Mouse (Mus musculus) limb, embryonic 11.5 days (tissue): Measurements from ENCODE around the gene Nradd. TPM values are rescaled to one million over a fixed set of nuclear protein-coding genes. Genes with fewer than 3 reads are reported as not detected.

Experiments
- ATAC-seq: fragments of 200-750 bp; cut with Nextera tagmentation; 2 replicates; pipeline ENCODE4 v1.8.0; 2017; ENCODE audit warnings: low read depth; ENCODE audit not compliant: insufficient number of reproducible peaks, low FRiP score, low TSS enrichment
- DNase-seq: peaks from one replicate; pipeline ENCODE4 v3.0.0-alpha.2; 2015; ENCODE audit warnings: low spot score
- H3K27ac ChIP-seq: fragments of 300-500 bp; sonication (generic); replicated peaks from 2 replicates; pipeline ENCODE4 v1.5.1; 2014; ENCODE audit warnings: low read depth, mild to moderate bottlenecking, low read length
- H3K27me3 ChIP-seq: fragments of 300-500 bp; sonication (generic); 2 replicates; pipeline ENCODE4 v1.6.1; 2014; ENCODE audit warnings: mild to moderate bottlenecking, low read length, mixed read lengths; ENCODE audit not compliant: control insufficient read depth, insufficient read depth
- H3K36me3 ChIP-seq: fragments of 300-500 bp; sonication (generic); 2 replicates; pipeline ENCODE4 v1.6.1; 2014; ENCODE audit warnings: mild to moderate bottlenecking, low read length, moderate library complexity, mixed read lengths; ENCODE audit not compliant: control insufficient read depth, insufficient read depth
- H3K4me1 ChIP-seq: fragments of 300-500 bp; sonication (generic); 2 replicates; pipeline ENCODE4 v1.6.1; 2014; ENCODE audit warnings: low read length, mixed read lengths; ENCODE audit not compliant: control insufficient read depth, insufficient read depth
- H3K4me2 ChIP-seq: fragments of 300-500 bp; sonication (generic); 2 replicates; pipeline ENCODE4 v1.6.1; 2014; ENCODE audit warnings: low read depth, mild to moderate bottlenecking, moderate library complexity; ENCODE audit not compliant: severe bottlenecking
- H3K4me3 ChIP-seq: fragments of 300-500 bp; sonication (generic); 2 replicates; pipeline ENCODE4 v1.5.1; 2014; ENCODE audit warnings: low read depth, low read length
- H3K9ac ChIP-seq: fragments of 300-500 bp; sonication (generic); 2 replicates; pipeline ENCODE4 v1.6.1; 2014; ENCODE audit warnings: mild to moderate bottlenecking, low read length
- H3K9me3 ChIP-seq: fragments of 300-500 bp; sonication (generic); 2 replicates; pipeline ENCODE4 v1.6.1; 2016; ENCODE audit warnings: low read length; ENCODE audit not compliant: control insufficient read depth
- WGBS: fragments of 180-500 bp; shearing (Covaris S2); extraction: QIAGEN DNeasy Blood & Tissue Kit; methylation state at CpG from one replicate; pipeline ENCODE4 v1.1.7; 2014; 5-methylcytosine and 5-hydroxymethylcytosine counted together
- polyA plus RNA-seq: library from polyadenylated mRNA; unstranded; fragments of >200 nt; fragmentation: Nextera tagmentation; extraction: Ambion mirVana; gene quantifications from 2 replicates; pipeline ENCODE4 v1.2.1, GENCODE M21; 2014

The Nradd gene
- polyA plus RNA-seq, 1 experiment from 2014 or later: 36.5 TPM

DNA sequence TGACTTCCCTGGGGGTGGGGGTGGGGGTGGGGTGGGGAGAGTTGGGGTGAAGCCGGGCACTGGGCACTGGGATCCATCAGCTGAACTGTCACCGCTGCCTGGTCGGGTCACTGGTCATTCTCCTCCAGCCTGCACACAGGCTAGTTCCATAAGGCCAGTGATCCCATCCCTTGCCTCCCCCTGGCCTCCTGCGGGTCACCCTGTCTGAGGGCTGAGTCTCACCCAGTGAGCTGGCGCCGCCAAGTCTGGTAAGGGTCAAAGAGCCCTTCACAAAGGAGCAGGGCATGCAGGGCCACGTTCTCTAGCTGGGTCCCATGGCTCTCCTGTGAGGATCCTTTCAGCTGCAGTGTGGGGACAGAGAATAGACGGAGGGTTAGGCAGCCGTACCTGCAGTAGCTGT, 19.5 kb upstream of the Nradd start:
- WGBS: 59% methylated on average over 9 of the region's 9 CpGs
- DNase-seq (no peak), ATAC-seq (no peak)
- Histone ChIP-seq H3K4me3 (no peak overlapping the region), H3K4me1 (no peaks in the 10 kb centered on the region), H3K9ac (no peak overlapping the region), H3K27ac (no peak overlapping the region), H3K9me3 (no peaks in the 10 kb centered on the region), H3K4me2 (no peak overlapping the region), H3K27me3 (no peaks in the 10 kb centered on the region), H3K36me3 (no peaks in the 10 kb centered on the region; the same call in 1 of the 2 replicates)

DNA sequence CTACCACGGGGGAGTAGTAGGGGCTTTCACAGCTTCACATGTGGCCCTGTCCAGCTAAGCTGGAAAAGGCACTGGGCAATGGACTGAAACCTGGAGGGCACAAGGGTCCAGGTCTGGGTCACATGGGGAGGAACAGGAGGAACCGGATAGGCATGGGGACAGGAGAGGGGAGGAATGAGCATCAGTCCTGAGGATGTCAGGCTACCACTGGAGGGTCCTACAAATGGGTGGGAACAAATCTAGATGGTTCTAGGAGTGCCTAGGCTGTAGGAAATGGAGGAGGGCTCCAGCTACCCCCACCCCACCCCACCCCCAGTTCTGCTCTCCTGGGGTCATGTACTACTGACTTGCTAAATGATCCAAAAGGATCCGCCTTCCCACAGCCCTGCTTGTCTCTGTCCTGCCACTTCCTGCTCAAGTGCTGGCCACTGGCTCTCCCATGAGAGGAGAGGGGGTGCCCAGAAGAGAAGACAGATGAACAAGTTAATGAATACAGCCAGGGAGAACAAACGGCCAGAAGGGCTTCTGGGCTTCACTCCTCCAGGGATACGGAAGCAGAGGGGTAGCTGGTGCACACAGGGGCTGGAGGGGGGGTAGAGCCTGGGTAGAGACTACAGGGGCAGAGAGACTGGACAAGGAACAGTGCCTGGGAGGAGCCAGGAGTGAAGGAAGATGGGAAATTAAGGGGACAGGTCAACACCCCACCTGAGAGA, 18.7 kb upstream of the Nradd start:
- no peak for ATAC-seq
- no peak for DNase-seq
- H3K4me3 ChIP-seq: no peak overlapping the region

GRCm38 (mm10) chr9:110641006-110641405, 16.8 kb upstream of the Nradd start:
- no peak overlapping the region for H3K4me2 ChIP-seq
- H3K27me3 ChIP-seq: no peaks in the 10 kb centered on the region
- DNase-seq: no peak
- H3K9ac ChIP-seq: no peak overlapping the region
- no peaks in the 10 kb centered on the region for H3K9me3 ChIP-seq
- no peak overlapping the region for H3K4me3 ChIP-seq
- ATAC-seq: no peak
- no peaks in the 10 kb centered on the region for H3K4me1 ChIP-seq
- no peak overlapping the region for H3K27ac ChIP-seq
- 89% methylated on average over 5 of the region's 5 CpGs for WGBS
- no peaks in the 10 kb centered on the region; the same call in 1 of the 2 replicates for H3K36me3 ChIP-seq

More for the DNA sequence above, 18.7 kb upstream of the Nradd start:
- Histone ChIP-seq H3K27ac (no peak overlapping the region), H3K36me3 (no peaks in the 10 kb centered on the region; the same call in 1 of the 2 replicates), H3K4me2 (no peak overlapping the region), H3K27me3 (no peaks in the 10 kb centered on the region), H3K4me1 (no peaks in the 10 kb centered on the region), H3K9ac (no peak overlapping the region), H3K9me3 (no peaks in the 10 kb centered on the region)
- WGBS: 43% methylated on average over 5 of the region's 5 CpGs

DNA sequence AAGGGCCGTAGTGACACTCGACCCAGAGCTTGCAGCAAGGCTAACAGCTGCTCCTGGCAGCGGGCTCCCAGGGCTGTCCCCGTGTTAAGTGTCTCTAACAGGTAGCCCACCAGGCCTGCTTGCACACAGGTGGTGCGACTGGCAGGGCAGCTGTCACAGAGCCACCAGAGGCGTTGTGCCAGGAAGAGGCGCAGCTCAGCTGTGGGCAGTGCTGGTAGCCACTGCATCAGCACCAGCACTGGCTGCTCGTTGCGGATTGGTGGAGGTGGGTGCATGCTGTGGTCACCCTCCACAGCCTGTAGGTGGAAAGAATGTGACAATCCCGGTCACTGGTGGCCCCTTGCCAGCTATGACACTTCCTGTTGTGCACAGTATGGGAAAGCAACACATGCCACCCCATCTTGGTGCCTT, 14.4 kb upstream of the Nradd start:
- 0 out of 2 replicates have a peak, but pooled peaks cover 2% of the 10 kb centered on the region for H3K4me1 ChIP-seq
- DNase-seq: no peak
- no peaks in the 10 kb centered on the region for H3K9me3 ChIP-seq
- H3K9ac ChIP-seq: no peak overlapping the region
- WGBS: 79% methylated on average over 10 of the region's 10 CpGs
- no peak for ATAC-seq
- 0 out of 2 replicates have a peak, but pooled peaks cover 2% of the 10 kb centered on the region for H3K27me3 ChIP-seq
- H3K36me3 ChIP-seq: no peaks in the 10 kb centered on the region; the same call in 1 of the 2 replicates
- H3K4me2 ChIP-seq: no peak overlapping the region
- no peak overlapping the region for H3K4me3 ChIP-seq
- H3K27ac ChIP-seq: no peak overlapping the region

DNA sequence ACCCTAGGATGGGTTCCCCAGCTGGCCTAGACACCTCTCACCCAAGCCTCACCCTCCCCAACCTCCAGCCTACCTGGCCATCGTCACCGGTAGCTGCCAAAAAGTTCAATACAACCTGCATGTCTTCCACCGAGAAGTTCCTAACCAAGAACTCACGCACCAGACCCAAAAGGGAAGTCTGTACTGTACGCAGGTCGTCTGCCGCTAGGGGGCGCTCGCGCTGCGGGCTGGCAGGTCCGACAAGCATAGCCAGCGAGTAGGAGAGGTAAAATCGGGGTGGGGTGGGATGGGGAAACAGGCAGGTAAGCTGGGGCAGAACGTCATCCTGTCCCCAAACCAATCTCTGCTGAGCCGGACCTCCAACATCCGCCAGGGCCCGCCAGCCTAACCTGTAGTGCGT, 11.0 kb upstream of the Nradd start:
- H3K4me3 ChIP-seq: no peak overlapping the region
- peak; percentile 95 for DNase-seq
- H3K9me3 ChIP-seq: no peaks in the 10 kb centered on the region
- 7% methylated on average over 19 of the region's 19 CpGs for WGBS
- ATAC-seq: no peak; the same call in 1 of the 2 replicates
- peaks cover 2% of the 10 kb centered on the region; the same call in 1 of the 2 replicates for H3K4me1 ChIP-seq
- H3K27ac ChIP-seq: no peak overlapping the region
- H3K36me3 ChIP-seq: no peaks in the 10 kb centered on the region
- H3K27me3 ChIP-seq: peaks cover 21% of the 10 kb centered on the region
- H3K4me2 ChIP-seq: no peak overlapping the region
- H3K9ac ChIP-seq: no peak overlapping the region

DNA sequence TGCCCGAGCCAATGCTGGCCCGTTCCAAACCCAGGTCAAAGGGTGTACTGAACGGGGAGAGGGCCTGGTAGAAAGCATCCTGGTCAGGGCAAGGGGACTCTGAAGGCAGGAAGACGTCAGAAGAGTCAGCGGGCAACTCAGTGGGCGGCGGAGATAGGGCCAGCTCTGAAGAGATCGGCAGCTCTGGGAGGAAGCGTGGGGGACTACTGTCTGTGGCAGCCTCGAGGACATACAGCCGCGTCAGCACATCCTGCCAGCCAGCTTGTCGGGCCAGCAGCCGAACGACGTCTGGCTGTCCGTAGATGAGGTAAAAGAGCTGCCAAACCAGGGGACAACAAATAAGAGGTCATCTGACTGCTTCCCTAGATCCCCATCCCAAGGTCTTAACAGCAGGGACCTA, 9.6 kb upstream of the Nradd start:
- Histone ChIP-seq H3K9ac (no peak overlapping the region), H3K27ac (no peak overlapping the region), H3K36me3 (no peaks in the 10 kb centered on the region), H3K27me3 (peaks cover 21% of the 10 kb centered on the region), H3K4me1 (peaks cover 2% of the 10 kb centered on the region; the same call in 1 of the 2 replicates), H3K4me2 (no peak overlapping the region), H3K4me3 (no peak overlapping the region), H3K9me3 (no peaks in the 10 kb centered on the region)
- DNase-seq (no peak), ATAC-seq (no peak)
- 85% methylated on average over 17 of the region's 17 CpGs for WGBS

- DNase-seq (no peak), ATAC-seq (no peak)
- H3K27me3 ChIP-seq: peaks cover 21% of the 10 kb centered on the region
- no peaks in the 10 kb centered on the region for H3K9me3 ChIP-seq
- H3K9ac ChIP-seq: no peak overlapping the region
- no peaks in the 10 kb centered on the region for H3K36me3 ChIP-seq
- no peak overlapping the region for H3K4me2 ChIP-seq
- no peak overlapping the region for H3K27ac ChIP-seq
- WGBS: 75% methylated on average over 15 of the region's 15 CpGs
- peaks cover 2% of the 10 kb centered on the region; the same call in 1 of the 2 replicates for H3K4me1 ChIP-seq
- H3K4me3 ChIP-seq: no peak overlapping the region
Measured at GRCm38 (mm10) chr9:110632671-110633070, 8.4 kb upstream of the Nradd start.

- 8% methylated on average over 30 of the region's 30 CpGs for WGBS
- no peak overlapping the region for H3K27ac ChIP-seq
- DNase-seq: peak; percentile 61
Measured at GRCm38 (mm10) chr9:110631651-110632275, 7.5 kb upstream of the Nradd start.

More at GRCm38 (mm10) chr9:110631651-110632275, 7.5 kb upstream of the Nradd start:
- H3K4me3 ChIP-seq: peak overlapping the region; percentile 14
- H3K9ac ChIP-seq: peak overlapping the region; percentile 30; the same call in 1 of the 2 replicates
- peak overlapping the region; percentile 58 for H3K4me2 ChIP-seq
- H3K4me1 ChIP-seq: peaks cover 2% of the 10 kb centered on the region; the same call in 1 of the 2 replicates
- H3K36me3 ChIP-seq: no peaks in the 10 kb centered on the region
- no peak for ATAC-seq
- no peaks in the 10 kb centered on the region for H3K9me3 ChIP-seq
- peaks cover 21% of the 10 kb centered on the region for H3K27me3 ChIP-seq
